Mouse (Mus musculus): ENCODE data around the gene Afg1l.

Afg1l gene

DNA sequence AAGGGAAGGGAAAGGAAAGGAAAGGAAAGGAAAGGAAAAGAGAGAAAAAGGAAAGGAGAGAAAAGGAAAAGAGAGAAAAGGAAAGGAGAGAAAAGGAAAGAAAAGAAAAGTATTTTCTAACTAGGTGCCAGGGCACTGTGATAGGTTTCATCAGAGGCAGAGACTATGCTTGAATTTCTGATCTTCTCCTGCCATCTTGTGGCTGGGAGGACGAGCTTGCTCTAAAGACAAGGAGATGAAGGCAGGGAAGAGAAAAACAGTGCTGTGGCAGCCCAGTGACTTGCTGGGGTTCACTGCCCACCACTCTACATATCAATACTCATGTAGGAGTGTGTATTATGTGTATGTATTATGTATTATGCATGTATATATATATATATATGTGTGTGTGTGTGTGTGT lies 183.3 kb downstream of the Afg1l start:
- peak in 1 of 2 experiments; percentile 32 for DNase-seq

DNA sequence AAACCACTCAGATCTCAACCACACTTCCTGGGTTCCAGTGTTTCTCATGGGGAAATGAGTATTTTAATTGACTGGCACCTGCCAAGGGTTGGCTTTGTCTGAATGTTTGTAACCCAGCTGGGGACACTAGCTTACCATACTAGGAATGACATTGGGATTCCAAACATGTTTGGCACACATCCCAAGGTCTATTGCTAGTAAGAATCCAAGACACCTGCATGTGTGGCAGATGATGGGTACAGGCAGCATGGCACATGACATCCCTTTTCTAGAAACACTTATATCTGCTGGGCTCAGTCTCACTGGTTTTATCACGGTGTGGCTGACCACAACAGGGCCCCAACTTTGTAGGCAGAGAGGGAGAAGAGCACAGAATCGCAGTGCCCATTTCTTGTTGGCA lies 184.0 kb downstream of the Afg1l start:
- DNase-seq: no peak

DNA sequence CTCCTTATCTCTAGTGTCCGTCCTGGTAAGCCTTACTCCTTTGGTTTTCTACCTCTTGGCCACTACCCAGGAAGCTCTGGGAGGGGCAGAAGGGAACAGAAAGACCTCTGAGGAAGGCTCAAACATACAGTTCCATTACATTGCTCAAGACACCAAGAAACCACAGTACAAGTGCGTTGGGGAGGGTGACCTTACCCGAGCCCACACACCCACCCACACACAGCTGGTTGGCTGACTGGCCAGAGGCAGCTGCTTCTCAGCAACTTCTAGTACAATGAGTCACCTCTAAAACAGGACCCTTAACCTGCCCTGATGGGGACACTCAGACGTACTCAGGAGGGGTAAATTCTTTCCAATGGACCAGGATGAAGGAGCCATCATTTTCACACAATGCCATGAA lies 184.5 kb downstream of the Afg1l start:
- DNase-seq: no peak

DNA sequence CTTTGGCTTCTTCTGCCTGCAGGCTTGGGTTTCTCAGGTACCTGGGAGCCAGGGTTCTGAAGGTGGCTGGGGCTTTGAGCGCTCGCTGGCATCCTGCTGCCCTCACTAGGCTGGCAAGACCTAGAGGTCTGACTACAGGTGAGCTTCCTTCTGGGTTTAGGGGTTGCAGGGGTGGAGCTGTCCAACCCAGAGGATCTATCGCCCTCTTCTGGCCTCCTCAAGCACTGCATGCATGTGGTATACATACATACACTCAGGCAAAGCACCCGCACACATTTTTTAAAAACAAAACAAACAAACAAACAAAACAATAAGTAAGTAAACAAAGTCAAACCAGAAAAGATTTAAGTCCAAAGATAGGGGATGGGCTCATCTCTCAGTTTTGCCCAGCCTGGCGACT lies 187.0 kb downstream of the Afg1l start:
- DNase-seq: peak; percentile 74 to 83

DNA sequence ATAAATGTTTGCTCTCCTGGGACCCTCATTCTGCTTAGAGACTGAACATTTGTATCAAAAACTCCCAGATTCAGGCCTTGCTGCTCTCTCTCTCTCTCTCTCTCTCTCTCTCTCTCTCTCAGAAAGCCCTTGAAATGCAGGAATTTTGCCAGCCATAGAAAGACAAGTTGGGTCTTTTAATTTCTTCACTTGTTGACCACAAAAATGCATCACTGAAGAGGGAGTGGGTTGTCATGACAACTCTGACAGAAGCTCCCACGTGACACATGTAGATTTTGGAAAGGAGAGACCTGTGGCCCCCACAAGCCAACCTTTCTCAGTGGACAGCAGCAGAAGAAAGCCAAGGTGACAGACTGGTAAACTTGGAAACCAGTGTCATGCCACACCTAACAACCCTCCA lies 190.7 kb downstream of the Afg1l start:
- DNase-seq: no peak

DNA sequence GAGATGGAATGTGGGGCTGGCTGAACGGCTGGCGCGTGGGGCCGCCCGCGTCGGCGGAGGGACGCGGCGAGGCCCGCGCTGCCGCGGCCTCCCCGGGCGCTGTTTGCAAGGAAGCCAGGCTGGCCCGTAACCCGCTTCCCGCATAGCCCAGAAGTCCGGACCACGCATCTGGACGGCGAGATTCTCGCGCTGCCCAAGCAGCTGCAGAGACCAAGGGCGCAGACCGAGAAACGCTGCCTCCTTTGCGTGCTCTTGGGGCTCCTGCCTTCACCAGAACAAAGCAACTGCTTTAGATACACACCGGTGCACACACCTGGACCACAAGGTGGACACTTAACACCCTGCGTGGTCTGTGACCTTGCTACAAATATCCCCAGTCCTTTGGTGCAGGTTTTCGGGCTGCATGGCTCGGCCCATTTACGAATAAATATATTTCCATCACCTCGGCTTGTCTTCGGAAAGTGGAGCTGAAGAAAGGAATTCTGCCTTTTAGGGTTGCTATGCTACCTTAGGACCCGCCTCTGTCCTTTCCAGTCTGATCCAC lies 200.0 kb downstream of the Afg1l start:
- DNase-seq: no peak

DNA sequence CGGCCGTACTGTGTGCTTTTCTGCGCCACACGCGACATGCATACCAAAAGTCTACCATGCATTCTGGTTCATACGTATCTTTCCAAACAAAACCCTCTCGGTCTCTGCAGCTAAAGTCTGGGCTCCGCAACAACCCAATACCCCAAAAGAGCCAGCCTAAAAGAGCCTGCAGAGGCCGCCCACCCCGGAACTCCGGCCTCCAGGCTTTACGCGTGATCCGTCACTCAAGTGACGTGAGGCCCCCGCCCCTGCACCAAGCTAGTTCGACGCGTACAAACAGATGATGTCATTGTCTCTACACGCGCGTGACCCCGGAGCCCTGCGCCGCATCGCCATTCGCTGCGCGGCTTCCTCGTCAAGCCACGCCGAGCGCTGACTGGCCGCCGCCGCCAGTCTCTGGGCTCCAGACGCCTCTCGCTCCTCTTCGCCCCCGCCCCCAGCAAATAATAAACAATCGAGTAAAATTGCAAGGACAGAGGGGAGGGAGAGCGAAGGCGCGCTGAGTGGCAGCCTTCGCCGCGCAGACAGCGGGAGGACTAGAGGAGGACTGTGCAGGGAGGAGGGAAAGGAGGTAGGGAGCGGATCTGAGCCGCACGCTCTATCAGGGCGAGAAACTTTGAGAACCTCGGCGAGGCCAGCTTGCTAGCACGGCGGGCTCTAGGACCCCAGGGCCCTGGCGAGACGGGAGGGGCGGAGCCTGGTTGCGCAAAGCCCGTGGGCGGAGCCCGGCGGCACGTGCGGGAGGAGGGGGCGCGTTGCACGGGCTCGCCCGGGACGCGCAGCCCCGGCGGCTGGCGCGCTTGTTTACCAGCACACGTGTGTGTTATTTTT lies 200.7 kb downstream of the Afg1l start:
- DNase-seq: peak; percentile 99 to 100

DNA sequence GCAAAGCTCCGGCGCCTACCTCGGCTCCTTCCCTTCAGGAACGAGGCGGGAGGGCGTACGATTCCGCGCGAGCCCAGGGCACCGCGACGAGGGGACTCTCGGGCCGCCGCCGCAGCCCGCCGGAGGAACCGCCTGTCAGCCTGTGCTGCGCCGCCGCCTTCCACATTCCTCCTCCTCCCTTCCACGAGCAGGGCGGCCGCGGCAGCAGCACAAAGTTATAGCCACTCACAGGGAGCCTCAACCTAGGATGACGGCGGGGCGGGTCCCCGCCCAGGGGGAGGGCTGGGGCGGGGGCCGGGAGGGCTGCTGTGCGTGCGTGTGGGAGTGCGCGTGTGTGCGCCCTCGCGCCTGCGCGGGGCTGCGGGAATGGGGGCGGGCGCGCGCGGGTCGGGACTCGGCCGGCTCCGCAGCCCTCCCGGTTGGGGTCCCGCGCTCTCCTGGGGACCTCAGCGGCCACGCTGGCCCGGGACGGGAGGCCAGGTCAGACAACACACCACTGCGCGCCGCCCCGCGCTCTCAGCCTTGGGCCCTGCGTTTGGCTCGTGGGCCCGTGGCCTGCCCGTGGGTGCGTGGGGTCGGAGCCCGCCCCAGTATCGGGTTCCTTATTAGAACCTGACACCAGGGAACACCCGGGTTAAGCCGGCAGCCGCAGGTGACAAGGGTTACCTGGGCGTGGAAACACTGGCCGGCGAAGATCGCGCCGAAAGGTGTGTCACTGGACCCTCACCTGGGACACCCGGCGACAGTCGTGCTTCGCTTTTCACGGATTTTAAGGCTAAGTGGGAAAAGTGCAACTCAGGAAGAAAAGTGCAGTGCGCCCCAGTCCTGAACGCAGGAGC lies 201.6 kb downstream of the Afg1l start, which contains the start of gene Foxo3:
Gene Foxo3, minus strand, starts transcription at position 249 of the 839 bp plus-strand sequence.
- DNase-seq: peak; percentile 91 to 96

DNA sequence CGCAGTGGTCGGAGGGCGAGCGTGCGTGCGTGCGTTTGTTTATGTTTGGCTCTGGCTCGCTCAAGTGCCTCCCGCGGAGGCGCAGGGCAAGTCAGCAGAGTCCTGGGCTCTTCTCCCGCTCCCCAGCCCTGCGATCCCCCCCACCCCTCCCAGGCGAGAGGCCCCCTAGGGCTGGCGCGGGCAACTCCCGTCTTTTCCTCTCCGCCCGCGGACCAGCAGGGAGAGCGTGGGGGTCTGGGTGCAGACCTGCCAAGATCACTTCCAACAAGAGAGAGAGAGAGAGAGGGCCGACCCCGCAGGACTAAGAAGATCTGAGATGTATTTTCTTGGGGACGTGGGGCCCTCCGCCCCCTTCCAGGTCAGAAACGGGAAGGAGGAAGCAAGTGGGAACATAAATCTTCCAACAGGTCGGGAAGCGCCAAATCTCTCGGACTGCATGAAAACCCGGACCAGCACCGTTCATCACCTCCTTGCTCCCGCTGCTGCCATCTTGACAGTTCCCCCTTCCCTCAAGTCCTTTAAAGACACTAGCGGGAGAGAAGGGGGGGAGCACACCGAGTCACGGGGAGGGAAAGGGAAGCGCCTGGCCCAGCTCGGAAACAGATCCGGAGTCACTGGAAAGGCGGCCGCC lies 202.4 kb downstream of the Afg1l start:
- DNase-seq: peak; percentile 61 to 79

DNA sequence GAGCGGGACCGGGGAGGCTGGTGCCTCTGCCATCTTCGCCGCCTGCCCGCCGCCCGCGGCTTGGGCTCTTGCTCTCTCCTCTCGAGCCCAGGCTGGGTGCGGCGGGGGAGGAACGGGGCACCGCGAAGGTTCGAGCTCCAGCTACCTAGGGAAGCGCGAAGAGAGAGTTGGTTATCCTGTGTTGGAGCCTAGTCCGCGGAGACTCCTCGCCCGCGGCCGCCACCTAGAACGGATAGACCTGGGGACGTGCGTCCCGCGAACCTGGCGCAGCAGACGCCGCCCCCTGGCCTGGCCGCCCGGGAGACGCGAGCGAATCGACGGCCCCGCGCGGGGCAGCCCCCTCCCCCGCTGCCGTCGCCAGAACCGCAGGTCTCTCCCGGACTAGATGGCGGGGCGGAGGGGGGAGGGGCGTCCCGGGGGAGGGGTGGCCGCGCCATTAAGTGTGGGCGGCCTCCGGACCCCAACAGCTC lies 202.9 kb downstream of the Afg1l start:
- peak; percentile 52 to 82 for DNase-seq

DNA sequence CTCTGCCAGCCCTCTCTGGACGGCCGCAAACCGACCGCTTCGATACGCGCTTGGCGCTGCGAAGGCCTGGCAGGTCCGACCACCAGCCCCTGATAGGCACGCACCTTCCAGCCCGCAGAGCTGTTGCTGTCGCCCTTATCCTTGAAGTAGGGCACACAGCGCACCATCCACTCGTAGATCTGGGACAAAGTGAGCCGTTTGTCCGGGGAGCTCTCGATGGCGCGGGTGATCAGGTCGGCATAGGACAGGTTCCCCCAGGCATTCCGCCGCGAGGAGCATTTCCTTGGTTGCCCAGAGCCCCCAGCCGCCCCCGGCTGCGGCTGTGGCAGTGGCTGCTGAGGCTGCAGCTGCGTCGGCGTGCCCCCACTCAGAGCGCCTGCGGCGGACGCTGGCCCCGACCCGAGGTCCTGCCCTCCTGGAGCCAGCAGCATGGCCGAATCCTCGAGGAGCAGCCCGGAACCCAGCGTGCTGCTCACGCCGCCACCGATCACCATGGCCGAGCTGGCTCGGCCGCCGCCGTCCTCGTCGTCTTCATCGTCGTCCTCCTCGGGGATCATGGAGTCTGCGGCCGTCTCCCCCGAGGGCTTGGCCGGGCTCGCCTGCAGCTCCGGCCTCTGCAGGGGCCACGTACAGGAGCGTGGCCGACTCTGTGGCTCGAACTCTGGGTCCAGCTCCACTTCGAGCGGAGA lies 203.5 kb downstream of the Afg1l start:
- DNase-seq: peak; percentile 28 to 54

DNA sequence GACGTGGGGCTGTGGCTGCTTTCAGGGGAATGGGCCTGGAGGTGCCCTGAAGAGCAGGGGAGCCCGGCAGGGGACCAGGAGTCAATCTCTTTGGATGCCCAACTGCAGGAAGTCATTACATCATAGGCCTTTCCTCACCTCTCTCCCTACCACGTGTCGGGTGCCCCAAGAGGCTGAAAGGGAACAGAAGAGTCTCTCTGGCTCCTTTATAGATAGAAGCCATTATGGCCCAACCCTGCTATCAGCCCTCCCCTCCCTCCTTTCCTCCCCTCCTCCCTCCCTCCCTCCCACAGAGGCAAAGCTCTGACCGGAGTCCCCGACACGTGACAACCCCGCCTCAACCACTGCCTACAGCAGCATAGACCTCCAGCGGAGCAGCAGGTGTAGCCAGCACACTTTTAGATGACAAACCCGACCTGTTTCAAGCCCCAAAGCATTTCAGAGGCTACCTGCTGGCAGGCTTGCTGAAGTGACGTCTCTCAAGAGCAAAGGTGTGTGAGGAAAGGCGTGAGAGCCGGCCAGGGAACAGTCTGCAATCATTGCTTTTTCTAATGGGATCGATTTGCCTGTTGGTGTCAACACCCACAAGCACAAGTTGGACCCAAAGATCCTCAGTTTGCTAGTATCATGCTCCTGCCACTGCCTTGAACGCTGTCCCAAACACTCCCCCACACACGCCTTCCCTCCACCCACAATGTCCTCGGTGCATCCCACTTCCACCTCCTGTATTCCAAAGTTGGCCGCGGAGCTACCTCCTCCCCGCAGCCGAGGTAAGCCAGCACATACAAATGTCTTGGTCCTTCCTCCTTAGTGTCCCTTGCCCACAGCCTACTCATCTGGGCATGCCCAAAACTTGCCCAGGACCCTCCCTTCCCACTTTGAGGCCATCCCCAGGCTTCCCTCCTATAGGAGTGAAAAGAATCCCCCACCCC lies 204.3 kb downstream of the Afg1l start:
- DNase-seq: peak; percentile 80 to 94

DNA sequence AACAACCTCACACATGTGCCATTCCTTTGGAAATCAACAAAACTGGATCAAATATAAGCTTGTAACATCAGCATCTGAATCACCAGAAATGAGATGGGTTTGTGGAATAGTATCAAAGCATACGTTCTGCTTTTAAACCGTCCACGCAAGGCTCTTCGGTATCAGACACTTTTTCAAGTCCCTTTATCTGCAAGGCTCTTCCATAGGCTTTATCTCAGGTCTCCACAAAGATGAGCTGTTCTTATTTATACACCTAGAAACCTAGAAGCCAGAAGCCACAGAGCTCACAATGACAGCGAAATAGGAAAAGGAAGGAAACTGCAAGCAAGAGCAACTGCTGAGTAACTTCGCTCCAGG lies 205.0 kb downstream of the Afg1l start:
- DNase-seq: no peak

DNA sequence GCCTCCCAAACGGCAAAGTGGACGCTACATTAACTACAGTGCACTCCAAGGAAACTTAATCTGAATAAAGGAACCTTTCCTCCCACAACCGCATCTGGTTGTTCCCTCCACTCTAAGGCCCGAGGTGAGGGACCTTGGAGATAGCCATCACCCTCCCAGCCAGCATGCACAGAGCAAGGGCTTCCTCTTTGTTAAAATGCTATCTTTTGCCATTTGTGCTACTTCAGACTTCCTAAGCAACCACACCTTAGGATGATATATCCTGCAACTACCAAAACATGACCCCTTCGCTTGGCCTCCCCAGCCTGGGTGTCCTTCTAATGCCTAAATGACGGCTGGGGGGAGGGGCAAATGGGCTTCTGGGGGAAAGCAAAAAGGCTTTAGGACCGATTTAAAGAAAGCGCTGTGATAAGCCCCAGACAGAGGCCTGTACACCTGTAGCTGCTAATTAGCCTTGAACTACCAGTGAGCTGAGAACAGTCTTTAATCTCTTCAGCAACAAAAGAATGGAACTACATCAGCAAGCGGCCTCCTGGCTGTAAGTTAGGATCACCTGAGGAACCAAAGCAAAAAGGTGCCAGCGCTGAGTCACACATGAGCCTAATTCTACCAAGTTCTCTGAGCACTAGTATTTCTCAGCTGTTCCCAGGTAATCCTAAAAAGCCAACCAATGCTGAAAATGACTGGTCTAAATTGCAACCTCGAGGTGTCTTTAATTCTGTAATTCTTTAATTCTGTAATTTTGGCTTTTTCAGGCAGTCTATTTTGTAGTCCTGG lies 206.7 kb downstream of the Afg1l start:
- no peak for DNase-seq

DNA sequence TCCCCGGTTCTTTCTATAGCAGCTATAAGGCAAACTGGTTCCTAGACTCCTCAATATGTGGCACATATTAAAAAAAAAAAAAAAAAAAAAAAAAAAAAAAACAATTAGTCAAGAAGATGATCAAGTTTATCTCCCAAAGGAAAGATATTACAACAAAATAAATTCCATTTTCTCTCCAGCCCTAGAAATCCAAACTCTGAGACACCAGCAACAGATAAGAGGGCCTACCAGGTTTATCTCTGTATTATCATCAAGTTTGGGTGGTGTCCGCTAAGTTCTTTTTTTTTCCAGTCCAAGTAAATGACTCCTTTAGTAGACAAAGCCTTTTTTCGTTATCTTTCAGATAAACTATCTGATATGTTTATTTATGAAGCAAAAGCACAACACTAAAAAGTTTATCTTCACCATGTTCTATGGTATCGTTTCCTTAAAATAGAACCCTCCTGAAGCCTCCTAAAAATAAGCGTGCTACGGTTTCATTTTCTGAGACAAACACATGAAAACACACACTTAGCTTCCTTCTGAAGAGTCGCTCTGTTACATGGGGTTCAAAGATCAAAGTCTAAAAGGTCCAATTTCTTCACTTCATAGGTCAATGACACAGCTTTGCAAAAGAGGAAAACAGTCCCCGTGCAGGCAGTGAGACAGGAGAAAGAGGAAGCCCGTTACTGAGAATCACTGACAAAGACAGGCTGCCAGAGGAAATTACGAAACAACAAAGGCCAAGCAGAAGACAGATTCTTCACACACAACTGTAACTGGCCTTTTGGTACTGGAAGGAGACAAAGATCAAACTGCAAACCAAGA lies 207.9 kb downstream of the Afg1l start:
- peak; percentile 66 to 82 for DNase-seq

DNA sequence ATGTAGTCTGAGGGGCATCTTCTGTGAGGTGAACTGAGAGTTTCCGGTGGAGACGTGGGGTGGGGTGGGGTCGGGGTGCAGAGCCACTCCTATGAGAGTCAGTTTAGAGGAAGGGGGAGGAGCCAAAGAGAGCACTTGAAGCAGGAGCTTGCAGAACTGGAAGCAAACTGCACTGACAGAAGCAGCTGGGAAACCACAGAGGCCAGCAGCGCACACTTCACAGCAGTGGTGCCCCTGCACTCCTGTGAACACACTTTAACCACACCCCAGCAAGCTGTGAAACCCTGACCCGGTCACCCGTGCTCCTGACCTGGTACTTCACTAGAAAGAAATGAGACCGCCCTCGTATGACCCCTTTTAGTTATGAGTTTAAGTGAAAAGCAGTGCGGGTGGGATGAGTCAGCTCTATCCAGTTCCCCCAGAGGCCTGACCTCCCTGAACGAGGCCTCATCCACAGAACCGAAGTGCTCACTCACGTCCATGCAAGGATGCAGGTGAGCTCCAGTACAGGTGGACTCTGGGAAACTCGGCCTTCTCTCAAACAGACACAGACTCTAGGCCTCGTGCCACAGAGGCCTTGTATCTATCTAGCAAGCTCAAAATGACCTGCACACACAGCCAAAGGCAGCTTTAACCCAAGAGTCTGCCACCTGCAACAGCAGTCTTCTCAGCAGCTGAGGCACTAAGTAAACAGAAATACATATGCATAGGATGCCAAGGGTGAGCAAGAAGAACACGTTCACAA lies 208.9 kb downstream of the Afg1l start:
- DNase-seq: peak; percentile 48 to 72

DNA sequence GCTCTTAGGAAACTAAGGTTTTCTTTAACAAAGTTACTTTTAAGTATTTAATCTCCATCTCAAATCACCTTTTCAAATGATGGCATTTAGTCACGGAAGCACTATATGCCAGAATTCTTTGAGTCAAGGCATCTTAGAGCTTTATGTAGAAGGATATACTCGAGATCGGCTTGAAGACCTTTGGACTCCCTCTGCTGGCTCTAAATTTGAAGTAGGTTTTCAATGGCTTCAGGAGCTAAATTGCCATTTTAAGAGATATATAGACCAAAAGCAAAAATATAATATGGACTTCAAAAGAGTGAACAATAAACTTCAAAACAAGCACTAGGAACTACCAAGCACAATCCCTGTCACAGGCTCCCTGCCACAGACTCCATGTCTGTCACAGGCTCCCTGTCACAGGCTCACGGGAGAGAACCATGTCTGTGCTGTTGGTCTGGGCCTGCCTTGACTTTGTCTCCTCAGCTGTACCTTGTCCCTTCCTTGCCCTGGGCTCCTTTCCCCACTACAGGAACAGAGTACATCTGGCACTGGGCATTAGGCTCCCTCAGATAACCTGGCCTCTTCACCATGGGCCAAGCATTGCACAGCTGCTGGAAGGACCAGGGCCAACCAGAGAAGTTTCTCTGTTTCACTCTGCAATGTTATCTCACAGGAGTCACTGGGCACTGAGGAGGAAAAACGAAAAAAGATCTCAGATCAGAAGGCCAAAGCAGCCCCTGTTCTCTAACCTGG lies 210.4 kb downstream of the Afg1l start:
- DNase-seq: peak; percentile 48 to 85
